Mouse (Mus musculus) naive thymus-derived CD4-positive, alpha-beta T cell, adult 2 months (primary cell): ENCODE measurements around the gene Utp15.

Experiments
- DNase-seq: peaks from one replicate; pipeline ENCODE4 v3.0.0-alpha.2; 2011; ENCODE audit warnings: low read depth

Utp15 gene

GRCm38 (mm10) chr13:98262636-98263457, at the start of gene Utp15, which contains the start of gene Ankra2:
Utp15 (minus strand) TSS chr13:98263041.
Ankra2 (plus strand) TSS chr13:98263074.
- peak; percentile 99 for DNase-seq

GRCm38 (mm10) chr13:98311597-98311996, 48.8 kb upstream of the Utp15 start:
- DNase-seq, result no peak

- DNase-seq, result no peak
Measured at GRCm38 (mm10) chr13:98308724-98309123, 45.9 kb upstream of the Utp15 start.

GRCm38 (mm10) chr13:98308004-98308403, 45.2 kb upstream of the Utp15 start:
- DNase-seq, result no peak

GRCm38 (mm10) chr13:98306852-98307475, 44.1 kb upstream of the Utp15 start:
- no peak for DNase-seq

- no peak for DNase-seq
Measured at GRCm38 (mm10) chr13:98306393-98306792, 43.6 kb upstream of the Utp15 start.

- DNase-seq, result no peak
Measured at GRCm38 (mm10) chr13:98305257-98305656, 42.4 kb upstream of the Utp15 start.

- DNase-seq, result peak; percentile 77
Measured at GRCm38 (mm10) chr13:98298833-98299758, 36.3 kb upstream of the Utp15 start.

GRCm38 (mm10) chr13:98297883-98298482, 35.1 kb upstream of the Utp15 start:
- DNase-seq, result no peak

GRCm38 (mm10) chr13:98296072-98296471, 33.2 kb upstream of the Utp15 start:
- no peak for DNase-seq

- no peak for DNase-seq
Measured at GRCm38 (mm10) chr13:98291712-98292111, 28.9 kb upstream of the Utp15 start.

- no peak for DNase-seq
Measured at GRCm38 (mm10) chr13:98290719-98291118, 27.9 kb upstream of the Utp15 start.

- DNase-seq, result no peak
Measured at GRCm38 (mm10) chr13:98280990-98281650, 18.3 kb upstream of the Utp15 start.

GRCm38 (mm10) chr13:98279686-98280085, 16.8 kb upstream of the Utp15 start, which contains the start of gene Gm21976:
Gm21976 (plus strand) TSS chr13:98279887.
- DNase-seq, result no peak

- peak; percentile 28 for DNase-seq
Measured at GRCm38 (mm10) chr13:98277501-98277900, 14.7 kb upstream of the Utp15 start.

GRCm38 (mm10) chr13:98276253-98276652, 13.4 kb upstream of the Utp15 start:
- DNase-seq, result no peak

GRCm38 (mm10) chr13:98275646-98276045, 12.8 kb upstream of the Utp15 start:
- no peak for DNase-seq

- DNase-seq, result no peak
Measured at GRCm38 (mm10) chr13:98274023-98274422, 11.2 kb upstream of the Utp15 start.

GRCm38 (mm10) chr13:98264111-98264510, 1.3 kb upstream of the Utp15 start:
- DNase-seq, result no peak

GRCm38 (mm10) chr13:98263458-98263987, 682 bp upstream of the Utp15 start:
- no peak for DNase-seq

GRCm38 (mm10) chr13:98254921-98255320, 7.9 kb downstream of the Utp15 start:
- no peak for DNase-seq
